Mouse (Mus musculus): ENCODE data around the gene Atp6v0a4. TPM values are rescaled to one million over a fixed set of nuclear protein-coding genes. Genes with fewer than 3 reads are reported as not detected.

The Atp6v0a4 gene
- polyA plus RNA-seq, 1 experiment = 0.01 TPM

DNA sequence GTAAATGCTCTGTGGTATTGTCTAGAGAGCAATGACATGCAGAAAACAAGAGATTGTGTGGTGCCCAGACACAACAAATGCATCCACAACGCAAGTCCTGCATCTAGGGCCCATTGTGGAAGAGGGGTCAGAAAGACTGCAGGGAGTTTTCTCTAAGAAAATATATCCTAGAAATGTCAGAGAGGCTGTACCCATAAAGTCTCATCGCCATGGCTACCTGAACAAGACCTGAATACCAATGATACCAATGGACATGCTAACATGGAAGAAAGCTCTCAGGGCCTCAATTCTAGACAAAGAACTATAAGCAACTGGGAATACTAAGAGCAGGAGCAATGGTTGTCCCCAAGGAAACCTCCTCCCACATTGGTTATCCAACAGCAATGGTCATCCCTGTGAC lies 111.6 kb downstream of the Atp6v0a4 start:
- Histone ChIP-seq H3K27me3 (ENCODE audit: control insufficient read depth, insufficient read depth, insufficient read length) (no peaks in the 10 kb centered on the region), H3ac (ENCODE audit: control insufficient read depth, insufficient read length) (no peak overlapping the region), H3K4me3 (no peak overlapping the region), H3K79me2 (ENCODE audit: control insufficient read depth, insufficient read depth) (no peaks in the 10 kb centered on the region), H3K4me2 (ENCODE audit: low read depth) (no peak overlapping the region), H3K36me3 (ENCODE audit: control insufficient read depth, insufficient read depth) (no peaks in the 10 kb centered on the region)
- no peak for TF ChIP-seq MYOG (IDR thresholded peaks at IDR 0.05; ENCODE audit: control insufficient read depth in 1 of 3, insufficient read depth in 1 of 3, insufficient read length in 2 of 3, low read depth in 2 of 3)
- TF ChIP-seq E2F4 (IDR thresholded peaks at IDR 0.05; ENCODE audit: insufficient read depth) = no peak
- TF ChIP-seq USF1 (IDR thresholded peaks at IDR 0.05; ENCODE audit: low read depth) = no peak
- TF ChIP-seq TCF3 (IDR thresholded peaks at IDR 0.05; ENCODE audit: insufficient read length, low read depth) = no peak
- no peak for TF ChIP-seq MAX (IDR thresholded peaks at IDR 0.05; ENCODE audit: low read depth)
- no peak for TF ChIP-seq TCF12 (IDR thresholded peaks at IDR 0.05; ENCODE audit: insufficient read depth, poor library complexity, severe bottlenecking)
- no peak for TF ChIP-seq POLR2A (IDR thresholded peaks at IDR 0.05; ENCODE audit: insufficient read length, low read depth)
- TF ChIP-seq REST (IDR thresholded peaks at IDR 0.05; ENCODE audit: insufficient read depth, insufficient read length) = no peak
- TF ChIP-seq SRF (IDR thresholded peaks at IDR 0.05; ENCODE audit: control insufficient read depth, insufficient read length, low read depth) = no peak
- no peak for TF ChIP-seq MYOD1 (IDR thresholded peaks at IDR 0.05; ENCODE audit: control insufficient read depth in 1 of 3, insufficient read length in 2 of 3, low read depth in 2 of 3)
- TF ChIP-seq POLR2AphosphoS2 (IDR thresholded peaks at IDR 0.05; ENCODE audit: insufficient read length, low read depth) = no peak
- no peak for TF ChIP-seq CEBPB (IDR thresholded peaks at IDR 0.05; ENCODE audit: insufficient read depth, poor library complexity, severe bottlenecking)

DNA sequence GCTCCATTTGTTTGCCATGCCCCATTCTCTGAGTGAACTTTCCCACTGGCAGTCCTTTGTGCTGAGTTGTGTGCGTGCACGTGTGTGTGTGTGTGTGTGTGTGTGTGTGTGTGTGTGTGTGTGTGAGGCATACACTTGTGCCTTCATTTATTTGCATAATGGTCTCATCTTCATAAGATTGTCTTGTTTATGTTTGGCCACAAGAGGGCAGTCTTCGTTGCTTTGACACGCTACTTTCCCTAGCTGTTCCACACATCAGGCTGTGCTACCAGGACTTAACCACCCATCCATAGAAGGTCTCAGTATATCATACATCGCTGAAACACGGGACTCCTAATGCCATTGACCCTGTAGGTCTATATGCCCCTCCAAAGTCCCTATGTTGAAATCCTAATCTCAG lies 116.9 kb downstream of the Atp6v0a4 start:
- Histone ChIP-seq H3K4me2 (ENCODE audit: low read depth) (no peak overlapping the region), H3K4me3 (no peak overlapping the region), H3K27me3 (ENCODE audit: control insufficient read depth, insufficient read depth, insufficient read length) (no peaks in the 10 kb centered on the region), H3ac (ENCODE audit: control insufficient read depth, insufficient read length) (no peak overlapping the region), H3K36me3 (ENCODE audit: control insufficient read depth, insufficient read depth) (no peaks in the 10 kb centered on the region), H3K79me2 (ENCODE audit: control insufficient read depth, insufficient read depth) (no peaks in the 10 kb centered on the region)
- TF ChIP-seq MYOG (IDR thresholded peaks at IDR 0.05; ENCODE audit: control insufficient read depth in 1 of 3, insufficient read depth in 1 of 3, insufficient read length in 2 of 3, low read depth in 2 of 3) (no peak), SRF (IDR thresholded peaks at IDR 0.05; ENCODE audit: control insufficient read depth, insufficient read length, low read depth) (no peak), CEBPB (IDR thresholded peaks at IDR 0.05; ENCODE audit: insufficient read depth, poor library complexity, severe bottlenecking) (no peak), MAX (IDR thresholded peaks at IDR 0.05; ENCODE audit: low read depth) (no peak), USF1 (IDR thresholded peaks at IDR 0.05; ENCODE audit: low read depth) (no peak), E2F4 (IDR thresholded peaks at IDR 0.05; ENCODE audit: insufficient read depth) (no peak), POLR2AphosphoS2 (IDR thresholded peaks at IDR 0.05; ENCODE audit: insufficient read length, low read depth) (no peak), REST (IDR thresholded peaks at IDR 0.05; ENCODE audit: insufficient read depth, insufficient read length) (no peak), TCF3 (IDR thresholded peaks at IDR 0.05; ENCODE audit: insufficient read length, low read depth) (no peak), MYOD1 (IDR thresholded peaks at IDR 0.05; ENCODE audit: control insufficient read depth in 1 of 3, insufficient read length in 2 of 3, low read depth in 2 of 3) (no peak), POLR2A (IDR thresholded peaks at IDR 0.05; ENCODE audit: insufficient read length, low read depth) (no peak), TCF12 (IDR thresholded peaks at IDR 0.05; ENCODE audit: insufficient read depth, poor library complexity, severe bottlenecking) (no peak)

Other genes with a start within 250 kb of the Atp6v0a4 start
- not detected for gene Svopl, start 77.6 kb downstream of the Atp6v0a4 start, polyA plus RNA-seq (2012; fragmentation: generic; extraction: Trizol)
- gene Tmem213, start 15.3 kb downstream of the Atp6v0a4 start, polyA plus RNA-seq (2012; fragmentation: generic; extraction: Trizol) = not detected
- gene D630045J12Rik, start 129.4 kb upstream of the Atp6v0a4 start, polyA plus RNA-seq (2012; fragmentation: generic; extraction: Trizol) = 0.77 TPM
- gene Zc3hav1l, start 174.7 kb upstream of the Atp6v0a4 start, polyA plus RNA-seq (2012; fragmentation: generic; extraction: Trizol) = 0.92 TPM
- gene Zc3hav1, start 230.0 kb upstream of the Atp6v0a4 start, polyA plus RNA-seq (2012; fragmentation: generic; extraction: Trizol) = 45.0 TPM